Mouse (Mus musculus) forebrain, postnatal 0 days (tissue): ENCODE measurements at regions not wholly inside any gene's neighbourhood (a gene's known extent, or its start where the extent isn't known, plus 50 kb on each side); places are given as distances from the start of the nearest gene placed in this dataset.

ENCODE experiments used
- ATAC-seq: fragments of 200-750 bp; cut with Nextera tagmentation; 2 replicates; pipeline ENCODE4 v1.8.0; 2017; ENCODE audit warnings: mild to moderate bottlenecking, moderate library complexity
- DNase-seq: peaks from one replicate; pipeline ENCODE4 v3.0.0-alpha.2; 2015
- H3K27ac ChIP-seq: fragments of 300-500 bp; sonication (generic); 2 replicates; pipeline ENCODE4 v1.5.1; 2014; ENCODE audit warnings: low read depth, mild to moderate bottlenecking, antibody characterized with exemption, low read length, moderate library complexity, mixed read lengths
- H3K27me3 ChIP-seq: fragments of 300-500 bp; sonication (generic); 2 replicates; pipeline ENCODE4 v1.6.1; 2014; ENCODE audit warnings: mild to moderate bottlenecking, low read length, mixed read lengths; ENCODE audit not compliant: insufficient read depth
- H3K36me3 ChIP-seq: fragments of 300-500 bp; sonication (generic); 2 replicates; pipeline ENCODE4 v1.6.1; 2014; ENCODE audit warnings: mild to moderate bottlenecking, moderate library complexity; ENCODE audit not compliant: insufficient read depth
- H3K4me1 ChIP-seq: fragments of 300-500 bp; sonication (generic); 2 replicates; pipeline ENCODE4 v1.6.1; 2014; ENCODE audit warnings: antibody characterized with exemption; ENCODE audit not compliant: insufficient read depth
- H3K4me2 ChIP-seq: fragments of 300-500 bp; sonication (generic); 2 replicates; pipeline ENCODE4 v1.6.1; 2014; ENCODE audit warnings: low read depth, mild to moderate bottlenecking, moderate library complexity
- H3K4me3 ChIP-seq: fragments of 300-500 bp; sonication (generic); 2 replicates; pipeline ENCODE4 v1.5.1; 2014; ENCODE audit warnings: low read depth, low read length, mixed read lengths
- H3K9ac ChIP-seq: fragments of 300-500 bp; sonication (generic); 2 replicates; pipeline ENCODE4 v1.6.1; 2014; ENCODE audit warnings: mild to moderate bottlenecking
- H3K9me3 ChIP-seq: fragments of 300-500 bp; sonication (generic); 2 replicates; pipeline ENCODE4 v1.6.1; 2016; ENCODE audit warnings: low read length
- CTCF ChIP-seq: sonication (generic); IDR thresholded peaks from 2 replicates; pipeline ENCODE4 v1.5.1; 2016; ENCODE audit warnings: antibody characterized with exemption, control low read depth, low read depth
- WGBS: fragments of 180-500 bp; shearing (Covaris S2); extraction: QIAGEN DNeasy Blood & Tissue Kit; methylation state at CpG from one replicate; pipeline ENCODE4 v1.1.7; 2014; 5-methylcytosine and 5-hydroxymethylcytosine counted together

- Histone ChIP-seq H3K27me3 (no peaks in the 10 kb centered on the region; the same call in 1 of the 2 replicates), H3K9me3 (no peaks in the 10 kb centered on the region), H3K27ac (no peak overlapping the region), H3K9ac (no peak overlapping the region), H3K36me3 (no peaks in the 10 kb centered on the region), H3K4me1 (no peaks in the 10 kb centered on the region), H3K4me2 (no peak overlapping the region), H3K4me3 (no peak overlapping the region)
- 77% methylated on average over 6 of the region's 6 CpGs for WGBS
- no peak for ATAC-seq
- DNase-seq, result no peak
- no peak for TF ChIP-seq CTCF
These were observed 75.6 kb downstream of the Wdr5 start for GRCm38 (mm10) chr2:27590511-27590910.

- no peak for ATAC-seq
- no peaks in the 10 kb centered on the region for H3K4me1 ChIP-seq
- no peak for TF ChIP-seq CTCF
- H3K27ac ChIP-seq, result no peak overlapping the region
- H3K27me3 ChIP-seq, result no peaks in the 10 kb centered on the region; the same call in 1 of the 2 replicates
- DNase-seq, result no peak
- no peaks in the 10 kb centered on the region for H3K9me3 ChIP-seq
- H3K36me3 ChIP-seq, result no peaks in the 10 kb centered on the region
- no peak overlapping the region for H3K9ac ChIP-seq
- no peak overlapping the region for H3K4me3 ChIP-seq
- 79% methylated on average over 5 of the region's 5 CpGs for WGBS
- no peak overlapping the region for H3K4me2 ChIP-seq
These were observed 76.7 kb downstream of the Wdr5 start for GRCm38 (mm10) chr2:27591668-27592067.

- Histone ChIP-seq H3K4me3 (no peak overlapping the region), H3K4me1 (no peaks in the 10 kb centered on the region), H3K36me3 (no peaks in the 10 kb centered on the region), H3K4me2 (no peak overlapping the region), H3K9ac (no peak overlapping the region), H3K27me3 (no peaks in the 10 kb centered on the region; the same call in 1 of the 2 replicates), H3K9me3 (no peaks in the 10 kb centered on the region), H3K27ac (no peak overlapping the region)
- ATAC-seq, result no peak
- TF ChIP-seq CTCF, result no peak
- WGBS, result 69% methylated on average over 10 of the region's 10 CpGs
- DNase-seq, result no peak
These were observed 78.4 kb downstream of the Wdr5 start for GRCm38 (mm10) chr2:27593338-27593737.

GRCm38 (mm10) chr2:27595251-27595650, 80.3 kb downstream of the Wdr5 start:
- Histone ChIP-seq H3K4me2 (no peak overlapping the region), H3K9ac (no peak overlapping the region), H3K4me1 (no peaks in the 10 kb centered on the region), H3K9me3 (no peaks in the 10 kb centered on the region), H3K27ac (no peak overlapping the region), H3K27me3 (no peaks in the 10 kb centered on the region; the same call in 1 of the 2 replicates), H3K36me3 (no peaks in the 10 kb centered on the region), H3K4me3 (no peak overlapping the region)
- WGBS, result 84% methylated on average over 4 of the region's 4 CpGs
- ATAC-seq (no peak), DNase-seq (no peak)
- no peak for TF ChIP-seq CTCF

- no peaks in the 10 kb centered on the region for H3K36me3 ChIP-seq
- H3K9me3 ChIP-seq, result no peaks in the 10 kb centered on the region
- H3K9ac ChIP-seq, result no peak overlapping the region
- no peak for TF ChIP-seq CTCF
- WGBS, result 47% methylated on average over 2 of the region's 2 CpGs
- H3K4me3 ChIP-seq, result no peak overlapping the region
- DNase-seq (no peak), ATAC-seq (no peak)
- H3K4me1 ChIP-seq, result no peaks in the 10 kb centered on the region
- H3K4me2 ChIP-seq, result no peak overlapping the region
- H3K27ac ChIP-seq, result no peak overlapping the region
- no peaks in the 10 kb centered on the region; the same call in 1 of the 2 replicates for H3K27me3 ChIP-seq
These were observed 80.0 kb upstream of the Rxra start for GRCm38 (mm10) chr2:27596217-27596616.

GRCm38 (mm10) chr2:27596966-27597365, 79.3 kb upstream of the Rxra start:
- ATAC-seq, result no peak
- H3K4me1 ChIP-seq, result no peaks in the 10 kb centered on the region
- no peaks in the 10 kb centered on the region; the same call in 1 of the 2 replicates for H3K27me3 ChIP-seq
- H3K27ac ChIP-seq, result no peak overlapping the region
- H3K36me3 ChIP-seq, result no peaks in the 10 kb centered on the region
- no peak for DNase-seq
- no peak overlapping the region for H3K4me3 ChIP-seq
- no peaks in the 10 kb centered on the region for H3K9me3 ChIP-seq
- TF ChIP-seq CTCF, result no peak
- WGBS, result 100% methylated on average over 1 of the region's 1 CpGs
- H3K9ac ChIP-seq, result no peak overlapping the region
- no peak overlapping the region for H3K4me2 ChIP-seq

- WGBS, result 88% methylated on average over 4 of the region's 4 CpGs
These were observed 78.3 kb upstream of the Rxra start for GRCm38 (mm10) chr2:27597901-27598300.

More at GRCm38 (mm10) chr2:27597901-27598300, 78.3 kb upstream of the Rxra start:
- Histone ChIP-seq H3K27me3 (no peaks in the 10 kb centered on the region; the same call in 1 of the 2 replicates), H3K9ac (no peak overlapping the region), H3K4me1 (no peaks in the 10 kb centered on the region), H3K4me3 (no peak overlapping the region), H3K9me3 (no peaks in the 10 kb centered on the region), H3K36me3 (no peaks in the 10 kb centered on the region), H3K4me2 (no peak overlapping the region), H3K27ac (no peak overlapping the region)
- TF ChIP-seq CTCF, result no peak
- ATAC-seq (no peak), DNase-seq (no peak)
